Mouse (Mus musculus): ENCODE measurements around the gene Slc2a6. TPM values are rescaled to one million over a fixed set of nuclear protein-coding genes. Genes with fewer than 3 reads are reported as not detected.

Gene Slc2a6
- polyA plus RNA-seq, 1 experiment from 2014 or later = 1.2 TPM

DNA sequence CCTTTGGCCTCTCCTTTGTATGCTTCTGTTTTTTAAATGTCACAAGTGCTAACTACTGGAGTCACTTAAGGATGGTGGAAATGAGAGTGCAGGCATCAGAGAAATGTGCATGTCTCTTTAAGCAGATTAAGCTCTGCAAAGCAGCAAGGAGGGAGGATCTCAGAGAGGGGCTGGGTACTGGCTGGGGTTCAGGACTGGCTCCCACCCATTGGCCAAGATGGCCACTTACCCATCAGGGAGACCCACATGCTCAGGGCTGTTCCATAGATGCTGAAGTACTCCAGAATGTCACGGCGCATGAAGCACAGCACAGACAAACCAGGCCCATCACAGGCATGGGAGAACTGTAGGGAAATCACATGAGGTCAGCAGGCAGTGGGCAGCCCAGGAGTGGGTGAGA lies 39.3 kb upstream of the Slc2a6 start:
- Histone ChIP-seq H3K9ac (ENCODE audit: low read length) (no peak overlapping the region), H3K36me3 (ENCODE audit: control insufficient read depth, insufficient read depth, low read length) (no peaks in the 10 kb centered on the region), H3K4me3 (ENCODE audit: low read depth, low read length) (no peak overlapping the region), H3K9me3 (ENCODE audit: control insufficient read depth, low read length) (no peaks in the 10 kb centered on the region), H3K4me2 (no peak overlapping the region), H3K27me3 (ENCODE audit: control insufficient read depth, insufficient read depth, low read length) (no peaks in the 10 kb centered on the region), H3K4me1 (ENCODE audit: control insufficient read depth, insufficient read depth, low read length) (no peaks in the 10 kb centered on the region), H3K27ac (ENCODE audit: low read depth, low read length) (no peak overlapping the region)
- ATAC-seq (ENCODE audit: low FRiP score) = no peak
- DNase-seq (ENCODE audit: low spot score, missing footprints) = no peak
- WGBS = 63% methylated on average over 2 of the region's 2 CpGs

DNA sequence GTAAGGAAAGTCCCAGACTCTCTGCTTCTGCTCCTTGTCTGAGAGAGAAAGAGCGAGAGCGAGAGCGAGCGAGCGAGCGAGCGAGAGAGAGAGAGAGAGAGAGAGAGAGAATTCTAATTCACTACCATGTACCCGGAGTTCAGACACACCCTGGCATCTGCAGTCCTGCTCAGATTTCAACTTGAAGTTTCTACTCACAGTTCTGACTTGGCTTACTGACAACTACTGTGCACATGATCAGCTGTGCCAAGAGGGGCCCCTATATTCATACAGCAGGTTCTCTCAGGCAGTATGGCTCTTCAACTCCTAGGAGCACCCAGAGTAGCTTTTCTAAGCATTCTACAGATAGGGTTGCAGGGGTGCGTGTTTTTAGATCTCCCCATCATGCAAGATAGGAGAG lies 31.4 kb upstream of the Slc2a6 start:
- no peaks in the 10 kb centered on the region for H3K9me3 ChIP-seq (ENCODE audit: control insufficient read depth, low read length)
- H3K36me3 ChIP-seq (ENCODE audit: control insufficient read depth, insufficient read depth, low read length) = no peaks in the 10 kb centered on the region
- no peaks in the 10 kb centered on the region for H3K4me1 ChIP-seq (ENCODE audit: control insufficient read depth, insufficient read depth, low read length)
- ATAC-seq (ENCODE audit: low FRiP score) (no peak), DNase-seq (ENCODE audit: low spot score, missing footprints) (no peak)
- H3K27me3 ChIP-seq (ENCODE audit: control insufficient read depth, insufficient read depth, low read length) = no peaks in the 10 kb centered on the region
- no peak overlapping the region for H3K4me2 ChIP-seq
- H3K27ac ChIP-seq (ENCODE audit: low read depth, low read length) = no peak overlapping the region
- 92% methylated on average over 9 of the region's 9 CpGs for WGBS
- no peak overlapping the region for H3K4me3 ChIP-seq (ENCODE audit: low read depth, low read length)
- no peak overlapping the region for H3K9ac ChIP-seq (ENCODE audit: low read length)

DNA sequence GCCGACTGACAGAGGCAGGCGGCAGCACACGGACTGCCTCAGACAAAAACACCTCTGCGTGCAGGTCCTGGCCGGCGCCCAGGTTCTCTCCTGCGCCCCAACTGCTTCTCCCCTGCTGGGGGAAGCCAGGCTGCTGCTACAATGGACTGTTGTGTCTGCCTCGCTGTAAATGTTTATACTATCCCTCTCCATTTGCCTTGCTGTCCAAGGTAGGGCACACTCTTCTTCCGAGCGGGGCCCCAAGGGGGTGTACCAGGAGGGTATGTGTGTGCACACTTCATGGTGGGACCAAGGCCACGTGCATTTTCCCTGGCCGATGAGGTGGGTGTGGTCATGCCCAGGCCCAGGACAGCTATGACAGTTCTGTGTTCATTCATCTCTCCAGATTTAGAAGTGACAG lies 31.0 kb upstream of the Slc2a6 start:
- DNase-seq (ENCODE audit: low spot score, missing footprints) (no peak), ATAC-seq (ENCODE audit: low FRiP score) (no peak)
- no peak overlapping the region for H3K9ac ChIP-seq (ENCODE audit: low read length)
- no peaks in the 10 kb centered on the region for H3K27me3 ChIP-seq (ENCODE audit: control insufficient read depth, insufficient read depth, low read length)
- H3K36me3 ChIP-seq (ENCODE audit: control insufficient read depth, insufficient read depth, low read length) = no peaks in the 10 kb centered on the region
- no peak overlapping the region for H3K27ac ChIP-seq (ENCODE audit: low read depth, low read length)
- H3K9me3 ChIP-seq (ENCODE audit: control insufficient read depth, low read length) = no peaks in the 10 kb centered on the region
- H3K4me1 ChIP-seq (ENCODE audit: control insufficient read depth, insufficient read depth, low read length) = no peaks in the 10 kb centered on the region
- H3K4me2 ChIP-seq = no peak overlapping the region
- WGBS = 64% methylated on average over 12 of the region's 12 CpGs
- H3K4me3 ChIP-seq (ENCODE audit: low read depth, low read length) = no peak overlapping the region

GRCm38 (mm10) chr2:27058251-27058650 lies 30.5 kb upstream of the Slc2a6 start:
- ATAC-seq (ENCODE audit: low FRiP score) = no peak
- Histone ChIP-seq H3K4me3 (ENCODE audit: low read depth, low read length) (no peak overlapping the region), H3K27me3 (ENCODE audit: control insufficient read depth, insufficient read depth, low read length) (no peaks in the 10 kb centered on the region), H3K9ac (ENCODE audit: low read length) (no peak overlapping the region), H3K9me3 (ENCODE audit: control insufficient read depth, low read length) (no peaks in the 10 kb centered on the region), H3K36me3 (ENCODE audit: control insufficient read depth, insufficient read depth, low read length) (no peaks in the 10 kb centered on the region), H3K4me2 (no peak overlapping the region), H3K27ac (ENCODE audit: low read depth, low read length) (no peak overlapping the region), H3K4me1 (ENCODE audit: control insufficient read depth, insufficient read depth, low read length) (no peaks in the 10 kb centered on the region)
- WGBS = 66% methylated on average over 4 of the region's 4 CpGs
- no peak for DNase-seq (ENCODE audit: low spot score, missing footprints)

GRCm38 (mm10) chr2:27049408-27049807 lies 21.6 kb upstream of the Slc2a6 start:
- H3K27ac ChIP-seq (ENCODE audit: low read depth, low read length) = no peak overlapping the region
- H3K36me3 ChIP-seq (ENCODE audit: control insufficient read depth, insufficient read depth, low read length) = no peaks in the 10 kb centered on the region
- no peaks in the 10 kb centered on the region for H3K9me3 ChIP-seq (ENCODE audit: control insufficient read depth, low read length)
- ATAC-seq (ENCODE audit: low FRiP score) (no peak), DNase-seq (ENCODE audit: low spot score, missing footprints) (peak; percentile 8)
- no peaks in the 10 kb centered on the region for H3K27me3 ChIP-seq (ENCODE audit: control insufficient read depth, insufficient read depth, low read length)
- H3K4me1 ChIP-seq (ENCODE audit: control insufficient read depth, insufficient read depth, low read length) = no peaks in the 10 kb centered on the region
- H3K4me3 ChIP-seq (ENCODE audit: low read depth, low read length) = no peak overlapping the region
- no peak overlapping the region for H3K4me2 ChIP-seq
- WGBS = 31% methylated on average over 6 of the region's 6 CpGs
- no peak overlapping the region for H3K9ac ChIP-seq (ENCODE audit: low read length)

DNA sequence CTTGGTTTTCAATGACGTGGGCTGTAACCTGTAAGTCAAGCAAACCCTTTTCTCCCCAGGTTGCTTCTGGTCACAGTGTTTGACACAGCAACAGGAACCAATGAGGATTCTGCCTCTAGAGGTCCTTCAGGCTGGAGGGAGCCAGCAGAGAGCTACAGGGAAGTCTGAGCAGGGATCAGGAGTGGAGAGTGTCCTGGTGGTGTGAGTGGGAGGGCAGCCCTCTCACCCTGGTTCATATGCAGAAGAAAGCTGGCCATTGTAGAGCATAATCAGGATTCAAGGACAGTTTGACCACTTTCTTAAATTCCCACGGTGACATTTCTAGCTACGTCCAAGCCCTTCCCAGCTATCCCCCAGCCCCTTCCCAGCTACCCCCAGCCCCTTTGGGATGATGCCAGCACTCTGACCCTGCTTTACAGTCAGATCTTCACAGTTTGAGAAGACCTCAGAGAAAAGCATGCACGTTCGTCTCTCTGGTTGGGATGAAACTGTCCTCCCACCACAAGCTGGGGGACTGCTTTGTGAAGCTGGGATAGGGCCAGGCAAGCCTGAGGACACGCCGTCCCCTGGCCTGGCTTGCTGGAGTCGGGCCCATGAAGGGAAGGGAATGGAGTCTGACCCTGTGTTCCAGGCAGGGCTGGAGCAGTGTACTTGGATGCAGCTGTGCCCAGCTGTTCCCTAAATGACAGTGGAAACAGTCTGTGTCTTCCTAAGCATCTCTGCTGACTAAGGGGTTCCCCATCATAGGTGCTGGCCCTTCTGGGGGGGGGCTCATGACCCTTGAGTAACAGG lies 18.4 kb upstream of the Slc2a6 start:
- H3K9me3 ChIP-seq (ENCODE audit: control insufficient read depth, low read length) = no peaks in the 10 kb centered on the region

GRCm38 (mm10) chr2:27044641-27045040 lies 16.8 kb upstream of the Slc2a6 start:
- DNase-seq (ENCODE audit: low spot score, missing footprints) (peak; percentile 19), ATAC-seq (ENCODE audit: low FRiP score) (no peak)
- H3K4me1 ChIP-seq (ENCODE audit: control insufficient read depth, insufficient read depth, low read length) = no peaks in the 10 kb centered on the region
- 72% methylated on average over 3 of the region's 3 CpGs for WGBS
- H3K27ac ChIP-seq (ENCODE audit: low read depth, low read length) = no peak overlapping the region
- no peaks in the 10 kb centered on the region for H3K27me3 ChIP-seq (ENCODE audit: control insufficient read depth, insufficient read depth, low read length)
- no peak overlapping the region for H3K4me3 ChIP-seq (ENCODE audit: low read depth, low read length)
- H3K36me3 ChIP-seq (ENCODE audit: control insufficient read depth, insufficient read depth, low read length) = no peaks in the 10 kb centered on the region
- no peak overlapping the region for H3K4me2 ChIP-seq
- no peak overlapping the region for H3K9ac ChIP-seq (ENCODE audit: low read length)
- no peaks in the 10 kb centered on the region for H3K9me3 ChIP-seq (ENCODE audit: control insufficient read depth, low read length)

More for the DNA sequence above, 18.4 kb upstream of the Slc2a6 start:
- Histone ChIP-seq H3K4me2 (no peak overlapping the region), H3K9ac (ENCODE audit: low read length) (no peak overlapping the region), H3K36me3 (ENCODE audit: control insufficient read depth, insufficient read depth, low read length) (no peaks in the 10 kb centered on the region), H3K27ac (ENCODE audit: low read depth, low read length) (no peak overlapping the region), H3K27me3 (ENCODE audit: control insufficient read depth, insufficient read depth, low read length) (no peaks in the 10 kb centered on the region), H3K4me1 (ENCODE audit: control insufficient read depth, insufficient read depth, low read length) (no peaks in the 10 kb centered on the region), H3K4me3 (ENCODE audit: low read depth, low read length) (no peak overlapping the region)
- ATAC-seq (ENCODE audit: low FRiP score) (no peak), DNase-seq (ENCODE audit: low spot score, missing footprints) (no peak)
- WGBS = 72% methylated on average over 8 of the region's 8 CpGs

DNA sequence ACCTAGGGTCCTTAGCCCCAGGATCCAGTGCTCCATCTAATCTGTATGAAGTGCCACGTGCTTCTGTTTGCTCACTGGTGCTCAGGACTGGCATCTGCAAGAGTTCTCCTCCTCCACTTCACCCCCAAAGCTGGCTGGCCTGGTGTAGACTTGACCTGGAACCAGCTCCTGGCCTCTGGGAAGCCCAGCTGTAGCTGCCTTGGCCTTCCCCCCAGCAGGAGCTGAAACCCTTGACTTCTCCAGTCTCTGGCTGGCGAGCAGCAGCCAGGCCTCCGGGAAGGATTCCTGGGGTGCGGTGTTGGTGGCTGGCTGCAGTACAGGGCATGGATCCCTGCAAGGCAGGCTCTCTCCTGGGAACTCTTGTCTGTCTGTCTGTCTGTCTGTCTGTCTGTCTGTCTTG lies 16.4 kb upstream of the Slc2a6 start:
- no peaks in the 10 kb centered on the region for H3K9me3 ChIP-seq (ENCODE audit: control insufficient read depth, low read length)
- WGBS = 68% methylated on average over 4 of the region's 4 CpGs
- H3K4me1 ChIP-seq (ENCODE audit: control insufficient read depth, insufficient read depth, low read length) = no peaks in the 10 kb centered on the region
- DNase-seq (ENCODE audit: low spot score, missing footprints) = peak; percentile 79
- H3K4me3 ChIP-seq (ENCODE audit: low read depth, low read length) = no peak overlapping the region
- H3K4me2 ChIP-seq = no peak overlapping the region
- H3K36me3 ChIP-seq (ENCODE audit: control insufficient read depth, insufficient read depth, low read length) = no peaks in the 10 kb centered on the region
- no peaks in the 10 kb centered on the region for H3K27me3 ChIP-seq (ENCODE audit: control insufficient read depth, insufficient read depth, low read length)
- no peak overlapping the region for H3K9ac ChIP-seq (ENCODE audit: low read length)
- H3K27ac ChIP-seq (ENCODE audit: low read depth, low read length) = no peak overlapping the region
- ATAC-seq (ENCODE audit: low FRiP score) = no peak

DNA sequence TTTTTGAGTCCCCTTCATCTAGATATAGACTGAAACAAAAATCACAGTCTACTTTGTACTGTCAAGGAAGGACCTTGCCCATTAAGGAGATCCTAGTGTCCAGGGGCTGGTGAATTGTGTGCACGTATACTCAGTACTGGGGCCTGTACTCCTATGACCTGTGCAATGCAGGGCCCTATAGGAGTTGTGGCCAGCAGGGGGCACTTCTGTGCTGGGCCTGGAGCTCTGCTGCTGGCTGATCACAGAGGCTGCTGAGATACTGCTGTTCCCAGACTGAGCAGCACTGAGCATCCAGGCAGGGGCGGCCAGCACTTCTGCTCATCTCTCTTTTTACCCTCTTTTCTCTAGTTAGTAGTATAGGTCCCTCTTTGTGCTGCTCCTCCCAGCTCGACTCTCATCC lies 15.7 kb upstream of the Slc2a6 start:
- peak; percentile 65 for ATAC-seq (ENCODE audit: low FRiP score)
- Histone ChIP-seq H3K9ac (ENCODE audit: low read length) (no peak overlapping the region), H3K9me3 (ENCODE audit: control insufficient read depth, low read length) (no peaks in the 10 kb centered on the region), H3K36me3 (ENCODE audit: control insufficient read depth, insufficient read depth, low read length) (no peaks in the 10 kb centered on the region), H3K27me3 (ENCODE audit: control insufficient read depth, insufficient read depth, low read length) (no peaks in the 10 kb centered on the region), H3K27ac (ENCODE audit: low read depth, low read length) (no peak overlapping the region), H3K4me2 (no peak overlapping the region), H3K4me1 (ENCODE audit: control insufficient read depth, insufficient read depth, low read length) (no peaks in the 10 kb centered on the region), H3K4me3 (ENCODE audit: low read depth, low read length) (no peak overlapping the region)
- 28% methylated on average over 3 of the region's 3 CpGs for WGBS
- DNase-seq (ENCODE audit: low spot score, missing footprints) = peak; percentile 97
